Mouse (Mus musculus) urinary bladder, postnatal 10 days (tissue): Measurements from ENCODE around the gene Iqgap1.

Source experiments
- DNase-seq: peaks from one replicate; pipeline ENCODE4 v3.0.0; 2022; ENCODE audit warnings: low spot score

Gene Iqgap1

GRCm38 (mm10) chr7:80666198-80666915 lies 159.4 kb downstream of the Iqgap1 start:
- DNase-seq: no peak
